Mouse (Mus musculus) hindbrain, embryonic 10.5 days (tissue): ENCODE results near the gene Flg. TPM values are rescaled to one million over a fixed set of nuclear protein-coding genes. Genes with fewer than 3 reads are reported as not detected.

Source experiments
- DNase-seq: peaks from one replicate; pipeline ENCODE4 v3.0.0-alpha.2; 2017; ENCODE audit warnings: low spot score
- H3K27ac ChIP-seq: fragments of 300-500 bp; sonication (generic); 2 replicates; pipeline ENCODE4 v1.5.1; 2016; ENCODE audit warnings: mild to moderate bottlenecking, moderate library complexity
- H3K27me3 ChIP-seq: fragments of 300-500 bp; sonication (generic); 2 replicates; pipeline ENCODE4 v1.6.1; 2016; ENCODE audit warnings: mild to moderate bottlenecking; ENCODE audit not compliant: poor library complexity, insufficient read depth, severe bottlenecking
- H3K36me3 ChIP-seq: fragments of 300-500 bp; sonication (generic); 2 replicates; pipeline ENCODE4 v1.6.1; 2016; ENCODE audit warnings: mild to moderate bottlenecking, moderate library complexity
- H3K4me1 ChIP-seq: fragments of 300-500 bp; sonication (generic); replicated peaks from 2 replicates; pipeline ENCODE4 v1.6.1; 2016; ENCODE audit warnings: mild to moderate bottlenecking
- H3K4me3 ChIP-seq: fragments of 300-500 bp; sonication (generic); 2 replicates; pipeline ENCODE4 v1.5.1; 2016; ENCODE audit warnings: mild to moderate bottlenecking, moderate library complexity
- H3K9me3 ChIP-seq: fragments of 300-500 bp; sonication (generic); 2 replicates; pipeline ENCODE4 v1.6.1; 2016; ENCODE audit warnings: mild to moderate bottlenecking, moderate library complexity
- WGBS: fragments of 180-500 bp; shearing (Covaris S2); methylation state at CpG from one replicate; pipeline ENCODE4 v1.1.7; 2016; 5-methylcytosine and 5-hydroxymethylcytosine counted together
- polyA plus RNA-seq: library from polyadenylated mRNA; unstranded; fragments of >200 nt; fragmentation: Nextera tagmentation; extraction: Ambion mirVana; gene quantifications from 2 replicates; pipeline ENCODE4 v1.2.1, GENCODE M21; 2016

The Flg gene
- not detected in 2 replicates for polyA plus RNA-seq

DNA sequence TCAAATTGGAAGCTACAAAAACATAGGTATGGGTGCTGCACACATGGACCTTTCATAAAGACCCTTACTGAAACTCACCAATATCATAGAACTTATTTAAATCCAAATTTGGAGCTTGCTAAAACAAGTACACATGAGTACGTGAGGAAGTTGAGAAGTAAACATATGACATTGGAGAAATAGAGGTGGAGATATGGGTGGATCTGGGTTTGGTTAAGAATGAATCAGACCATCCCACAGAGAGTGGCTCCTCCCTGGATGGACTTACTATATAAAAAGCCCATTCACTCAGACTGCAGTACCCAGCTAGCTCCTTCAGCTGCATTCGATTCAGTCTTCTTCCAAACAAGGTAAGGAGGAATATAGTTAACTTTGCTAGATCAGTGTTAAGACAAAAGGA is at the start of gene Flg:
TSS of gene Flg (plus strand) at position 301 of the 400 bp plus-strand sequence.
- no peak within 1 kb of the TSS for H3K4me3 ChIP-seq
- H3K4me1 ChIP-seq: no peaks in the 10 kb centered on the region
- H3K27me3 ChIP-seq: no peaks in the 10 kb centered on the region
- H3K36me3 ChIP-seq: no peaks in the 10 kb centered on the region
- 88% methylated on average over 2 of the region's 2 CpGs for WGBS
- DNase-seq: no peak
- no peaks in the 10 kb centered on the region for H3K9me3 ChIP-seq
- no peak within 1 kb of the TSS for H3K27ac ChIP-seq

DNA sequence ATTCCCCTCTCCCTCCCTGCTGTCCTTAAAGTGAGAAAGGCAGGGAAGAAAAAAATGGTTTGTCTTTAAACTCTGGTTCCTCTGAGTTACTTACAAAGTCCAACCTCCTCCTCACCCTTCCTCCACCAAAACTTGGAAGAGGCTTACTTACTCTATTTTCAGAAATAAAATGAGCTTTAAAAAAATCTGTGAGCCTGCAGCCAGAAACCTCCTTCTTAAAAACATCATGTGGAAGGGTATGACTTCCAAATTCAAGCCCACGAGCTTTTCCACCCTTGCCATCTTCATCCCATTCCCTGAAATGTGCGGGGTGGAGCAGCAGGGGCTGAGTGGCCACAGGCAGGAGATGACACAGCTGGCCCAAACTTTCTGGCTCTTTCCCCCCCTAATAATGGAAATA is 24.2 kb downstream of the Flg start:
- H3K27me3 ChIP-seq: no peaks in the 10 kb centered on the region
- no peak overlapping the region for H3K27ac ChIP-seq
- H3K4me1 ChIP-seq: no peaks in the 10 kb centered on the region
- WGBS: 79% methylated on average over 2 of the region's 2 CpGs
- no peak overlapping the region for H3K4me3 ChIP-seq
- no peak for DNase-seq
- no peaks in the 10 kb centered on the region for H3K9me3 ChIP-seq
- no peaks in the 10 kb centered on the region for H3K36me3 ChIP-seq

DNA sequence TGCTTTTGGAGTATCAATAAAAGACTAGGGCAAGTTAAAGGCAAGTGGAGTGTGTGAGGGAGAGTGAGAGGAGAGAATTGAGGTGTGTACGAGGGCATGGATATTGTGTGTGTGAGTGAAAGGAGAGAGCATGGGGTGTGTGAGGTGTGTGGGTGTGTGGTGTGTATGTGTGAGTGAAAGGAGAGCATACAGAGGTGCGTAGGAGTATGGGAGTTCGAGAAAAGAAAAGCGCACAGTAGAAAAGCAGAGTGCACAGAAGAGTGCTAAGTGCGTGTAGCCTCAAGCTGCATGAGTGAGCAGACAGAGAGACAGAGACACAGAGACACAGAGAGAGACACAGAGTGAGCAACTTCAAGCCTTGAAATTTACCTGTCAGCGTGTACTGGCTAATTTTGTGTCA is 26.5 kb downstream of the Flg start:
- no peaks in the 10 kb centered on the region for H3K4me1 ChIP-seq
- H3K36me3 ChIP-seq: no peaks in the 10 kb centered on the region
- H3K9me3 ChIP-seq: 0 out of 2 replicates have a peak, but pooled peaks cover 6% of the 10 kb centered on the region
- no peak overlapping the region for H3K27ac ChIP-seq
- H3K4me3 ChIP-seq: no peak overlapping the region
- DNase-seq: no peak
- 87% methylated on average over 6 of the region's 6 CpGs for WGBS
- no peaks in the 10 kb centered on the region for H3K27me3 ChIP-seq

DNA sequence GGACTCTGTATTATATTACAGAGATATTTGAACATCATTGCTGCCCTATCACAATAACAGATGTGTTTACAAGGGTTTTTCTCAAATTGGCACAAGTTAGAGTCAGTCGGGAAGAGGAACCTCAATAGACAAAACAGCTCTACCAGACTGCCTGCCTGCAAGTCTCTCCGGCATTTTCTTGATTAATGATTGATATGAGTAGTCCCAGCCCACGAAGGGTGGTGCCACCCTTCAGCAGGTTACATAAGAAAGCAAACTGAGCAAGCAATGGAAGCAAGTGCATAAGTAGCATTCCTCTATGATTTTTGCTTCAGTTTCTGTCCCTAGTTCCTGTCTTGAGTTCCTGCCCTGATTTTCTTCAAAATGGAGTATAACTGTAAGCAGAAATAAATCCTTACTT is 28.6 kb downstream of the Flg start:
- H3K27me3 ChIP-seq: no peaks in the 10 kb centered on the region
- no peaks in the 10 kb centered on the region for H3K4me1 ChIP-seq
- H3K9me3 ChIP-seq: 0 out of 2 replicates have a peak, but pooled peaks cover 6% of the 10 kb centered on the region
- H3K36me3 ChIP-seq: no peaks in the 10 kb centered on the region
- WGBS: 76% methylated on average over 3 of the region's 3 CpGs
- DNase-seq: no peak
- H3K4me3 ChIP-seq: no peak overlapping the region
- no peak overlapping the region for H3K27ac ChIP-seq

DNA sequence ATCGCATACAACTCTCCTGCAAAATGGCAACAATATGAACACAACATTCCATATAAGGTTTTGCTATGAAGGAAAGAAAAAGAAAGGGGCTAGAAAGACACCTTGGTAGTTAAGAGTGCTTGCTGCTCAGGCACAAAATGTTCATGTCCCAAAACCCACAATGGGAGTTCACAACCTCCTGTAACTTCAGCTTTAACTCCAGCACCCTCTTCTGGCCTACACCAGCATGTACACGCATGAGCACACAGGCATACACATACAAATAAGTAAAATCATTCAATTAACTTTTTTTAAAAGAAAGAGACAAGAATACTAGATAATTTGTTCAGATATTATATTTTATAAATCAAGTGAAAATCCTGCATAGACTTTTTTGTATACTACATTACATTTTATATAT is 32.8 kb downstream of the Flg start:
- no peak overlapping the region for H3K27ac ChIP-seq
- H3K36me3 ChIP-seq: no peaks in the 10 kb centered on the region
- H3K9me3 ChIP-seq: 0 out of 2 replicates have a peak, but pooled peaks cover 6% of the 10 kb centered on the region
- no peak overlapping the region for H3K4me3 ChIP-seq
- no peaks in the 10 kb centered on the region for H3K27me3 ChIP-seq
- no peaks in the 10 kb centered on the region for H3K4me1 ChIP-seq
- DNase-seq: no peak
- WGBS: 87% methylated on average over 2 of the region's 2 CpGs

DNA sequence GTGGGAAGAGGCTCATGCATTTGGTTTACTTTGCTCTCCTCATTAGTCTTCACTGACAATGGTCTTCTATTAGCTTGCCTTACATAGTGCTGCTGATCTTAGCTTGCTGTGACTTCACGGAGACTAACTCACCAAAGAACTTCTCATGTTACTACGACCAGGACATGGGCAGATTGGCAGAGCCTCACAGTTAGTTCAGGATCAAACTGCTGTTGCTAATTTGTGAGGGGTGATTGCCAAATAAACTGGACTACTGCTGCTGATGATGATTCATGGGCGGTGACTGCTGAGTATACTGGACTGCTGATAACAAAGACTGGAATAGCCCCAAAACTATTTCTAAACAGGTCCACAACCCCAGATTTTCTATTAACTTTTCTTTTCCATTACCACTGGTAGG is 38.0 kb downstream of the Flg start:
- Histone ChIP-seq H3K27ac (no peak overlapping the region), H3K4me3 (no peak overlapping the region), H3K27me3 (no peaks in the 10 kb centered on the region), H3K36me3 (no peaks in the 10 kb centered on the region), H3K4me1 (no peaks in the 10 kb centered on the region), H3K9me3 (no peaks in the 10 kb centered on the region)
- no peak for DNase-seq
- WGBS: 73% methylated on average over 3 of the region's 3 CpGs

DNA sequence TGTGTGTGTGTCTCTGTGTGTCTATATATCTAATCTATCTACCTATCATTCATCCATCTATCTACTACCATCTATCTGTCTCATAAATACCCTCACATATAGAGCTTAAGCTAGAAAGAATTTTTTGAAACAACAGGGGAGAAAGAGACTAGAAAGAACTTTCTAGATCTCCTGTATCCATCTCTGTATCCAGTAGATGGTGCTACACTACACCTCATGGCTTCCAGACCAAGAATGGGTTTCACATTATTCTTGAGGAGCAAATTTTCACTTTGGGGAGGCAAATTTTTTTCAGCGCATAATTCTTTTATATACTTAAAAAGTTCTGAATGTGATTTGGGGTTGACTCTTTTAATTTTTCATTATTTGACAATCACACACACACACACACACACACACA is 41.1 kb downstream of the Flg start:
- DNase-seq: no peak
- Histone ChIP-seq H3K27ac (no peak overlapping the region), H3K4me3 (no peak overlapping the region), H3K4me1 (no peaks in the 10 kb centered on the region), H3K36me3 (no peaks in the 10 kb centered on the region), H3K9me3 (no peaks in the 10 kb centered on the region), H3K27me3 (no peaks in the 10 kb centered on the region)
- 95% methylated on average over 1 of the region's 1 CpGs for WGBS

DNA sequence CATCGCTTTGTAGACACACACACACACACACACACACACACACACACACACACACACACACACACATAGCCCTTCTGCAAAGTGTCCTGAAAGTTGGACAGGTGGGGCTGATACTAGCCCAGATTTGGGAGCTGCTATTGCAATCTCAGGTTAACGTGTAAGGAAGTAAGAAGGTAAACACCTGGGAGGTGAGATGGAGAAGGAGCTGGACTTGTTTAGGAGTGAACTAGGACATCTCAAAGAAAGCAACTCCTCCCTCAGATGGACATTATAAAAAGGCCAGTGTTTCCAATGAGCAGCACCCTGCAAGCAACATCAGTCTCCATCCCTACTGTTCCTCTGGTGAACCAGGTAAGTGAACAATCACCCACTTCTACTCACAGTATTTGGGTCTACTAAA is 46.1 kb downstream of the Flg start, which contains the start of gene Hrnr:
TSS of gene Hrnr (plus strand) at position 301 of the 400 bp plus-strand sequence.
- H3K27me3 ChIP-seq: no peaks in the 10 kb centered on the region
- H3K36me3 ChIP-seq: no peaks in the 10 kb centered on the region
- H3K27ac ChIP-seq: no peak within 1 kb of the TSS
- no peaks in the 10 kb centered on the region for H3K4me1 ChIP-seq
- 69% methylated on average over 2 of the region's 2 CpGs for WGBS
- no peak for DNase-seq
- no peak within 1 kb of the TSS for H3K4me3 ChIP-seq
- no peaks in the 10 kb centered on the region for H3K9me3 ChIP-seq

DNA sequence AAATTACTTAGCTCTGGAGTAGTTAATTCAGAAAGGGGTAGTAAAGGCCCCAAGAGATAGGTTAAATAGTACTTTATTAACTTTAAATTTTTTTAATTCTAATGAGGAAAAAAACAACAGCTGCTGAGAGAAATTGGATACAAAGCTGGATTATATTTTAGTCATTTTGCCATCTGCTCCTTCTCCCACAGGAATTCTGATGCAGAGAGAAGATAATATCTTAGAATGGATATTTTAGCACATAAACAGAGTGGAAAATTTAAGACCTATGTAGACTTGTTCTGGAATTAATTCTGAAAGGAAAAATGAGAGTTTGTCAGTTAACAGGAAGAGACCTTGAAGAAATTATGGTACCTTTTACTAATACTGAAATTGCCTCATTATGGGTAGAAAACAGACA is 64.4 kb downstream of the Flg start:
- H3K4me3 ChIP-seq: no peak overlapping the region
- no peaks in the 10 kb centered on the region for H3K9me3 ChIP-seq
- DNase-seq: no peak
- H3K36me3 ChIP-seq: no peaks in the 10 kb centered on the region
- H3K4me1 ChIP-seq: no peaks in the 10 kb centered on the region
- H3K27me3 ChIP-seq: no peaks in the 10 kb centered on the region
- no peak overlapping the region for H3K27ac ChIP-seq

DNA sequence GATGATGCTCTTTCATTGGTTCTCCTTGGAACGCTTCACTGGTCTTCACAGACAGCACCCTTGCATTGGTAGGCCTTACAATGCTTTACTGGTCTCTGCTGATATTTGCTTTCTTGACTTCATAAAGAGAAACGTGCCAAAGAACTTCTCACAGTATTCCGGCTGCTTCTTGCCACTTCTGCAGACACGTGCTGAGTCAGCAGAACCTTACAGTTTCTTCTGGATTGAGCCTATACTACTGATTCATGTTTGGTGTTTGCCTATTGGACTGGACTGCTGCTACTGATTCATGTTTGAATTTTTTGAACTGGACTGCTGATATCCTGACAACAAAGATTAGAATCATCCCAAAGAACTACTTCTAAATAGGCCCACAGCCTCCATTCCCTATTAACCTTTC is 66.7 kb downstream of the Flg start:
- Histone ChIP-seq H3K9me3 (no peaks in the 10 kb centered on the region), H3K4me3 (no peak overlapping the region), H3K36me3 (no peaks in the 10 kb centered on the region), H3K27me3 (no peaks in the 10 kb centered on the region), H3K27ac (no peak overlapping the region), H3K4me1 (no peaks in the 10 kb centered on the region)
- 89% methylated on average over 4 of the region's 4 CpGs for WGBS
- DNase-seq: no peak

Other genes starting within 250 kb of the Flg start
- gene Gm4858, start 204.7 kb upstream of the Flg start, polyA plus RNA-seq: not detected in 2 replicates
- not detected in 2 replicates for gene Crnn, start 128.7 kb upstream of the Flg start, polyA plus RNA-seq
- not detected in 2 replicates for gene Flg2, start 76.2 kb upstream of the Flg start, polyA plus RNA-seq
- gene Hrnr, start 46.2 kb downstream of the Flg start, polyA plus RNA-seq: not detected in 2 replicates
- not detected in 2 replicates for gene Rptn, start 120.2 kb downstream of the Flg start, polyA plus RNA-seq
- gene Tchh, start 168.8 kb downstream of the Flg start, polyA plus RNA-seq: 0.54 and 0.81 TPM in 2 replicates
- gene Tchhl1, start 195.2 kb downstream of the Flg start, polyA plus RNA-seq: not detected in 2 replicates
- 327 and 404 TPM in 2 replicates for gene S100a11, start 247.0 kb downstream of the Flg start, polyA plus RNA-seq